Mouse (Mus musculus): ENCODE measurements around the gene Adam11.

Gene Adam11

DNA sequence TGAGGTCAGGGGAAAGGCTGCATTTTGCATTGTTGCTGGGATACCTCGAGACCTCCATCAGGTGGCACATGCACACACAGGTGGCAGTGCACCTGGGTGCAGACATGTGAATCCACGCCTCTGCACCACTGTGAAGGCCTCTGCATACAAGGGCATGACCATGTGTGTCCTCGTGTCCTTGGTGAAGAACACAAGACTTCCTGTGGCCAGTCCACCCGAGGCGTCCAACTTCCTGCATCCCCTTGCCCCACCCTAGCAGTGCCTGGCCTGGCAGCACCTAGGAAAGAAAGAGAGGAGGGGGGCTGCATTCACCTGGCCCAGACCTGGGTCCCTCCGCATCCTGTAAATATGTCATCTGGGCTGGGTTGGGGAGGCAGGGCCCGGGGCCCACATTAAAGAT is 18.6 kb downstream of the Adam11 start:
- DNase-seq = no peak

GRCm38 (mm10) chr11:102780271-102780985 is 19.2 kb downstream of the Adam11 start:
- DNase-seq = no peak

- no peak for DNase-seq
Measured at GRCm38 (mm10) chr11:102780986-102781351, 19.7 kb downstream of the Adam11 start.

- no peak for DNase-seq
Measured at GRCm38 (mm10) chr11:102781523-102781922, 20.3 kb downstream of the Adam11 start.

GRCm38 (mm10) chr11:102783443-102783842 is 22.2 kb downstream of the Adam11 start:
- DNase-seq = no peak

- no peak for DNase-seq
Measured at GRCm38 (mm10) chr11:102787688-102788177, 26.5 kb downstream of the Adam11 start.

- no peak for DNase-seq
Measured at GRCm38 (mm10) chr11:102791682-102792445, 30.6 kb downstream of the Adam11 start.

DNA sequence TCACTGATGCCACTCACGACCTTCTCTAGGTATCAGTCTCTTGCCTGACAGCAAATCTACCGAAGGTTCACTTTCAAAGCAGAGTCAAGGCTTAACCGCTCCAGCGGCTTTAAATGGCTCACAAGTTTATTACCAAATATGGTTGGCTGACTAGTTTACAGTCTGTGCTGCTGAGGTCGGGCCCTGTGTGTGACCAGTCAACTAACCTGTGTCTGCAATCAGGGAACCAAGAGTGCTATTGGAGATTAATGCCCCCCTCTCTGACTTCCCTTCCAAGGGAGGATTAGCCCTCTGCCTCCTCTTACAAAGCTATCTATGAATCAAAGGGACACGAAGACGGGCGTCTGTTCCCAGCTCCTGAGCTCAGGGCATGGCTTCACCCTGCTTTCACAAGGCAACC is 32.9 kb downstream of the Adam11 start:
- DNase-seq = no peak

- no peak for DNase-seq
Measured at GRCm38 (mm10) chr11:102803453-102803852, 42.2 kb downstream of the Adam11 start.

DNA sequence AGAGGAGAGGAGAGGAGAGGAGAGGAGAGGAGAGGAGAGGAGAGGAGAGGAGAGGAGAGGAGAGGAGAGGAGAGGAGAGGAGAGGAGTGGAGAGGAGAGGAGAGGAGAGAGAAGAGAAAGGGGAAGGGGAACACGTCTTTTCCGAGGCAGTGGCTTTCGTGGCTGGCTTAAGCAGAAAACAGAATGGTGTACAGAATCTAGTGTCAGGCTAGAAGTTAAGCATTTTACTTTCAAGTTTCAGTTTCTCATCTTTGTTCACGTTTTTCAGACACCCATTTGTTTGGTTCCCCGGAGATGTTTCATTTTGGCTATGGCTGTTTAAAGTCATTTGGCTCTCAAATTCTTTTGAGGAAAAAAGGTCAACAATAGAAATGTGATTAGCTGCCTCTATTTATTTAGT is 47.0 kb downstream of the Adam11 start:
- DNase-seq = no peak

GRCm38 (mm10) chr11:102810721-102811485 is 49.7 kb downstream of the Adam11 start:
- no peak for DNase-seq

- DNase-seq = no peak
Measured at GRCm38 (mm10) chr11:102814881-102815280, 53.6 kb downstream of the Adam11 start.

DNA sequence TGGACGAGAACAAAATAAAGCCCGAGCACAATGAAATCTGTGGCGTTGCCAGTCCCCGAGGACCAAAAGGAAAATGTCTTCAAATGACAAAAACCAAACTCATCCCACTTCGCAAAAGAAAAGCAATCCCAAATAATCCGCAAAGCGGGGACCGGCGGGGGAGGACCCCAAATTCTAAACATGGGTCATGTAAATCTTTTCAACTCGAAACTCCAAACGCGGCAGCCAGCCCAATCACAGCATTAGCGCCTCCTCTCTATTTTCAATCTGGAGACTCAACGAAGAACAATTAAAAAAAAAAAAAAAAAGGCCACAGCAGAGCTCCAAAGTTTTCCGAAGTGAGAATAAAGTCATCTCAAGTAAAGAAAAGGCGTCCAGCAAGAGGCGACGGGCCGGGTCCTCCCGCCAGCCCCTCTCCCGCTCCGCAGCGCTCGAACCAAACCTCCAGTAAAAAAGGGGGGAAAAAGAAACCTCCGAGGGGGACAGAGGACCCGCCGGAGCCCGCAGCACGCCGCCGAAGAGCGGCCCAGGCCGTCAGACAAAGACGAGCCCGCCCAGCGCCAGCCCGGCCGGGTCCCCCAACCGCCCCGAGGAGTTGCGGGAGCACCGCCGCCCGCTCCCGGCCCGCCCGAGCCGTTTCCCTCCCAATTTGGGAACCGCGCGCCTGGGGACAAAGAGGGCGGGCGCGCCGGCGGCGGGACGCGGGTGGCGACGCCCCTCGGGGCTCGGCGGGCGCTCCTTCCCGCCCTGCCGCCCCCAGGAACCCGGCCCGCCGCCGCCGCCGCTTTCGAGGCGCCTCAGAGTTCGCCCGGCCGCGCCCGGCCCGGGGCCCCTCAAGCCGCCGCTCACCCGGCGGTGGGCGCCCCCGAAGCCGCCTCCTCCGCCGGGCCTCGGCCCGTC is 57.1 kb downstream of the Adam11 start:
- no peak for DNase-seq

- peak; percentile 68 for DNase-seq
Measured at GRCm38 (mm10) chr11:102819021-102819782, 58.0 kb downstream of the Adam11 start, which contains the start of gene Gjc1. TSS of gene Gjc1 (minus strand) at chr11:102819700.

DNA sequence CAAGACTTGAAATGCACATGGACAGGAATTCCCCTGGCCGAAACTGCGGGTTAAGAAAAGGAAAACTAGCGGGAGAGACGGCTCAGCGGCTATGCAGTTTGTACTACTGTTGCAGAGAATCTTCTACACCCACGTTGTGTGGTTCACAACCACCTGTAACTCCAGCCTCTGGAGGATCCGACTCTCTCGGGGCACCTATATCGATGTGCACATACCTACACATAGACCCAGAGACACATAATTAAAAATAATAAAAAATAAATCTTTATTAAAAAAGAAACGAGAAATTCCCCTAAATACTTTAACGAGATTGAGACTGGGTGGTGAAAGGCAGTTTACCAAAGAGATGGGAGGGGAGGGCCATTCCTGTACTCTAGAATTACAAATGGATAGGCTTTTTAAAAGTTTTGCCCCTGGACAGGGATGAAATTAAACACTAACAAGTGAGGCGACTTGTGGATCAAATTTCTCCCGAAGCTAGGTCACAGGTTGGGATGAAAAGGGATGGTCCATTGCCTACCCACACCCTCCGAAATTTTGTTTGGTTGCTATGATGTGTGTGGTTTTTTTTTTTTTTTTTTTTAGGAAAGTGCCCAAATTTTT is 58.6 kb downstream of the Adam11 start:
- no peak for DNase-seq

DNA sequence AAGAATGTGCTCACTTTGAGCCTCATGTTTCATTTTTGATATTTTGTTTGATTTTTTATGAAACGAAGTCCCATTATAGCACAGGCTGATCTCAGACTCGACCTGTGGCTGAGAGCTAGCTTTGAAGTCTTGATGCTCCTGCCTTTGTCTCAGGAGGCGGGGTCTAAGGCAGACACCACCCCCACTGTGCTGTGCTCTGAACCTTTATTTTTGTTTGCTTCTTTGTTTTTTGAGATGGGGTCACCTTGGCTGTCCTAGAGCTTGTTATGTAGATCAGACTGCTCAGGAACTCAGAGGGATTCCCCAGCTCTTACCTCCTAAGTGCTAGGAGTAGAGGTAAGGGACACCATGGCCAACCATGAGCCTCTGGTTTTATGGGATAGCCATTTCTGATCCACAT is 59.2 kb downstream of the Adam11 start:
- DNase-seq = no peak

DNA sequence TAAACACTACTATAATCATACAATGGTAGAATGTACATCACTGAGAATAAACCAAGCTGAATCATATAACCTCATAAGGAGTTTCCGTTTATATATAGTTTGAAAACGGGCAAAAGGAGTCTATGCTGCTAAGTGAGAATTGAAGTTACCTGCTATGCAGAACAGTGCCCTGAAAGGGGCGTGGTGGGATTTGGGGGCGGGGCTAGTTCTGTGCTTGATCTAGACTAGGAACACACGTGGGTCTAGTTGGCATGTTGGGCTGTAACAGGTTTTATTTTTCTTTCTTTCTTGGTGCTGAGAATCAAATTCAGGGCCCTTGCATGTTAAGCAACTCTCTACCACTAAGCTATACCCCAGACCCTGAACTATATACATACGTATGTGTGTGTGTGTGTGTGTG is 60.0 kb downstream of the Adam11 start:
- DNase-seq = no peak

GRCm38 (mm10) chr11:102826476-102826875 is 65.2 kb downstream of the Adam11 start:
- DNase-seq = no peak

DNA sequence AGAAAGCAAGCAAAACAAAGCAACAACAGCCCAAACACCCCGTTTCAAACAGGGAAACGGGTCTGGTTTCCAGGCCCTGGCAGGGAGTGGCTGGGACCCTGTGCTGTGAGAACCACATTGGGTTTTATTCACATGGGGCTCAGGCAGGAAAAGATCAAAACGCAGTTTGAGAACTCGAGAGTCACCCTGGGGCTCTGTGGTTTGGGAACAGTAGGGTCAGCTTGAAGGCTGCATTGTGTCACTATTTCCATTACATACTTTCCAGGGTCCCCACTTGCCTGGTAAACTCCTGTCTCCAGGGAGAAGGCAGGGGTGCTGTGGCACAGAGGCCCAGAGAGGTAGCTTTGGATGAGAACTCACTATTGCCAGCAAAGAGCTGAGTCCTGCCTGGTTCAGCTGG is 65.9 kb downstream of the Adam11 start:
- no peak for DNase-seq

Measured in right cerebral cortex, postnatal 14 days (tissue).